8 mouse cellular contexts compared by ENCODE assay signal in the genomic region with DNA sequence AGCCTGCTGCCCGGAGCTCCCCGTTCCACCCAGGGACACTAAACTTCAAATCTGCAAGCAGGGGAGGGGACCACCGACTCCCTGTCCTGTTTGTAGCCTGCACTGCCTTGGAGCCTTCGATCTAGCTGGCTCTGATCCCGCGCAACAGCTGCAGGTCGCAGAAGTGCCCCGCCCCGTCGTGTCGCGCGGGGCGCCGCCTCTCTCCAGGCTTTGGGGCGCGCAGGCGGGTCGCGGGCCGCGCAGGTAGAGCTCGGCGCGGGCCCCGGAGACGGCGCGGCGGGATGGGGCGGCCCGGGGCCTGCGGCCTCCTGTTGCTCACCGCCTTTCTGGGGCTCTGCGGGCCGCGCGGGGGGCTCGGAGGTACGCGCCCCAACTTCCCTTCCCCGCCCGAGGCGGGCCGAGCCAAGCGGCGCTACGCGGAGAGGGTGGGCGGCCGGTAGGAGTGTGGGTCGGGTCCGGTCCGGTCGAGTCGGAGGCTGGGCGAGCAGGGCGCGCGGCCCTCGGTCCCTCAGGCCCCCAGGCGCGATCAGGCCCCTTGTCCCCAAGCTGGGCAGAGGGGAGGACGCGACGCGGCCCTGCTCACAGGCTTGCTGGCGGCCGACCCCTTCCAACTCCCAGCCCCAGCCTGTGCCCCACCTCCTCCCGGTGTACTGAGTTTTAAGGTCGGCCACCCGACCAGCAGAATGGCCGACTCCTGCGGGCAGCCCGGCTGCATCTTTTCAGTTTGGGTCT. TPM values are rescaled to one million over a fixed set of nuclear protein-coding genes. Genes with fewer than 3 reads are reported as not detected.
DNase-seq lines count a peak whose midpoint lies in the region; ATAC-seq and TF ChIP-seq lines count a peak whose summit lies in the region.

A gene (plus strand): TSS at position 185 of the 732 bp plus-strand sequence.

- H3K27me3 ChIP-seq in C2C12 (ENCODE audit: control insufficient read depth, insufficient read depth, insufficient read length): no peaks in the 10 kb centered on the region
- H3K27me3 ChIP-seq in forebrain, embryonic 15.5 days: no peaks in the 10 kb centered on the region
- H3K27me3 ChIP-seq in intestine, embryonic 16.5 days (replicated peaks; ENCODE audit: control insufficient read depth, insufficient read depth, low read length): no peaks in the 10 kb centered on the region
- no peaks in the 10 kb centered on the region; the same call in 1 of the 2 replicates for H3K27me3 ChIP-seq in lung, embryonic 16.5 days (ENCODE audit: control insufficient read depth, insufficient read depth, low read depth, low read length)

- under 1% methylated on average over 75 of the region's 75 CpGs for WGBS in forebrain, embryonic 15.5 days
- 2% methylated on average over 59 of the region's 75 CpGs for WGBS in intestine, embryonic 16.5 days
- WGBS in lung, embryonic 16.5 days: under 1% methylated on average over 73 of the region's 75 CpGs

- H3K4me1 ChIP-seq in forebrain, embryonic 15.5 days: peaks cover 14% of the 10 kb centered on the region
- H3K4me1 ChIP-seq in intestine, embryonic 16.5 days (ENCODE audit: control insufficient read depth, insufficient read depth, low read length): peaks cover 16% of the 10 kb centered on the region
- H3K4me1 ChIP-seq in lung, embryonic 16.5 days (replicated peaks; ENCODE audit: control insufficient read depth, insufficient read depth, low read length): peaks cover 10% of the 10 kb centered on the region; the same call in 1 of the 2 replicates

- H3K4me2 ChIP-seq in forebrain, embryonic 15.5 days (replicated peaks): peak within 1 kb of the TSS; percentile 97
- H3K4me2 ChIP-seq in intestine, embryonic 16.5 days (ENCODE audit: low read depth, low read length): peak within 1 kb of the TSS; percentile 95
- peak within 1 kb of the TSS; percentile 89 for H3K4me2 ChIP-seq in lung, embryonic 16.5 days (ENCODE audit: low read depth, low read length)

- H3K79me2 ChIP-seq in C2C12 (ENCODE audit: control insufficient read depth, insufficient read depth): no peaks in the 10 kb centered on the region

- TF ChIP-seq CTCF in C2C12 (IDR thresholded peaks at IDR 0.05; ENCODE audit: control insufficient read depth, insufficient read depth, insufficient read length): no peak

- H3K9ac ChIP-seq in forebrain, embryonic 15.5 days (replicated peaks): peak within 1 kb of the TSS; percentile 56
- peak within 1 kb of the TSS; percentile 81 for H3K9ac ChIP-seq in intestine, embryonic 16.5 days (ENCODE audit: low read depth, low read length)
- H3K9ac ChIP-seq in lung, embryonic 16.5 days (ENCODE audit: low read length): peak within 1 kb of the TSS; percentile 88

- ATAC-seq in forebrain, embryonic 15.5 days (replicated peaks): peak; percentile 89
- peak; percentile 87 for ATAC-seq in intestine, embryonic 16.5 days
- ATAC-seq in lung, embryonic 16.5 days (ENCODE audit: low read depth): peak; percentile 87

- H3K27ac ChIP-seq in forebrain, embryonic 15.5 days (replicated peaks): no peak within 1 kb of the TSS
- no peak within 1 kb of the TSS for H3K27ac ChIP-seq in intestine, embryonic 16.5 days (ENCODE audit: low read length)
- peak within 1 kb of the TSS; percentile 16; the same call in 1 of the 2 replicates for H3K27ac ChIP-seq in lung, embryonic 16.5 days (ENCODE audit: low read length)

- peak; percentile 43 for DNase-seq in ES-CJ7 (ENCODE audit: low read depth, low spot score)
- DNase-seq in retina, postnatal 7 days (ENCODE audit: low read depth, low spot score): peak; percentile 39
- no peak for DNase-seq in cerebellum, adult 9-10 months
- no peak for DNase-seq in right cerebral cortex, postnatal 36 days (ENCODE audit: low spot score in 2 of 2)

- H3K4me3 ChIP-seq in C2C12 (ENCODE audit: insufficient read depth, poor library complexity, severe bottlenecking): no peak within 1 kb of the TSS
- H3K4me3 ChIP-seq in forebrain, embryonic 15.5 days: peak within 1 kb of the TSS; percentile 56
- peak within 1 kb of the TSS; percentile 66 for H3K4me3 ChIP-seq in intestine, embryonic 16.5 days (ENCODE audit: low read length)
- peak within 1 kb of the TSS; percentile 71 for H3K4me3 ChIP-seq in lung, embryonic 16.5 days (ENCODE audit: low read length)

- H3ac ChIP-seq in C2C12 (ENCODE audit: control insufficient read depth, insufficient read length, low read depth): peak within 1 kb of the TSS; percentile 52

- no peaks in the 10 kb centered on the region for H3K9me3 ChIP-seq in forebrain, embryonic 15.5 days
- H3K9me3 ChIP-seq in intestine, embryonic 16.5 days (ENCODE audit: control insufficient read depth, low read length): no peaks in the 10 kb centered on the region
- no peaks in the 10 kb centered on the region for H3K9me3 ChIP-seq in lung, embryonic 16.5 days (ENCODE audit: control insufficient read depth, low read length)

- H3K79me3 ChIP-seq in C2C12 (ENCODE audit: low read depth): no peaks in the 10 kb centered on the region

- no peaks in the 10 kb centered on the region for H3K36me3 ChIP-seq in C2C12 (ENCODE audit: control insufficient read depth, insufficient read depth)
- H3K36me3 ChIP-seq in forebrain, embryonic 15.5 days: no peaks in the 10 kb centered on the region
- no peaks in the 10 kb centered on the region for H3K36me3 ChIP-seq in intestine, embryonic 16.5 days (ENCODE audit: control insufficient read depth, insufficient read depth, low read length)
- no peaks in the 10 kb centered on the region for H3K36me3 ChIP-seq in lung, embryonic 16.5 days (ENCODE audit: control insufficient read depth, insufficient read depth, low read length)

TF ChIP-seq in C2C12, 6 proteins besides CTCF, POLR2A, EP300 and RAD21:
- TF ChIP-seq MYOD1 (IDR thresholded peaks at IDR 0.05; ENCODE audit: control insufficient read depth, insufficient read length, low read depth) (peak; percentile 83), CEBPB (IDR thresholded peaks at IDR 0.05; ENCODE audit: low read depth) (no peak)

RNA-seq across cellular contexts. Expression of the gene that starts here (rescaled TPM):
- 0.34 TPM for polyA plus RNA-seq in C2C12 (2012; fragmentation: generic; extraction: Trizol)
- 0.48 and 0.54 TPM in 2 replicates for polyA plus RNA-seq in forebrain, embryonic 15.5 days (2015; fragmentation: Nextera tagmentation; extraction: Ambion mirVana)
- 1.8 and 2.0 TPM in 2 replicates for polyA plus RNA-seq in intestine, embryonic 16.5 days (2015; fragmentation: Nextera tagmentation; extraction: Ambion mirVana)
- 5.9 and 6.3 TPM in 2 replicates for polyA plus RNA-seq in lung, embryonic 16.5 days (2015; fragmentation: Nextera tagmentation; extraction: Ambion mirVana)

Comparison
In these comparisons a context has a peak if more than half of its experiments do, and no peak if none do; other contexts are left out.
1. Peak in ATAC-seq, H3K4me3 ChIP-seq, H3K9ac ChIP-seq and H3K4me2 ChIP-seq in forebrain, embryonic 15.5 days; RNA of the gene not detected or under 1 TPM.
2. DNase-seq: peak in ES-CJ7 (single experiment) and retina, postnatal 7 days (single experiment); none in cerebellum, adult 9-10 months (single experiment) and right cerebral cortex, postnatal 36 days (0 of 2).
3. Peak in every context shown above with its lines, with median percentiles within 50 percentile points of each other: ATAC-seq, H3K4me2 ChIP-seq and H3K9ac ChIP-seq.